Mouse (Mus musculus) left cerebral cortex, adult 2 months (tissue): Measurements from ENCODE around the gene Yif1a. TPM values are rescaled to one million over a fixed set of nuclear protein-coding genes. Genes with fewer than 3 reads are reported as not detected.

Experiments
- DNase-seq, 2 experiments: peaks; one replicate each; pipeline ENCODE4 v3.0.0; 2021 to 2022; ENCODE audit warnings: low spot score in 2 of 2, mixed read lengths in 1 of 2; ENCODE audit errors: extremely low spot score in 1 of 2
- H3K27ac ChIP-seq: fragments of 200-600 bp; 2 replicates; pipeline ENCODE4 v1.8.1; 2022
- H3K4me3 ChIP-seq: fragments of 200-600 bp; 2 replicates; pipeline ENCODE4 v1.8.1; 2022
- CTCF ChIP-seq: fragments of 200-600 bp; IDR thresholded peaks from 2 replicates; pipeline ENCODE4 v1.8.1; 2022; ENCODE audit warnings: antibody characterized with exemption, mild to moderate bottlenecking, moderate library complexity
- intact Hi-C: fragments of 180-260 bp; cut with DNase I; formaldehyde crosslinking; loops from one replicate; pipeline ENCODE4 v1.15.1; 2025
- long read RNA-seq, 2 experiments: library from polyadenylated mRNA; stranded (forward); transcript quantifications; one replicate each; pipeline ENCODE4 v2.0.0; 2021; ENCODE audit warnings: borderline mapping rate in 2 of 2
- total RNA-seq, 2 experiments: library from RNA; stranded (reverse); gene quantifications; 2 replicates each; pipeline ENCODE4 v1.2.3; 2021

The Yif1a gene
- total RNA-seq, result 10 to 100 TPM; 23.4 to 25.7 TPM
- long read RNA-seq, experiment 1, transcript Yif1a-201 (8 exons, 1,488 nt), result major isoform, 8 of 10 reads
- long read RNA-seq, experiment 1, partial matches to known transcripts, result 1 of 10 reads
- long read RNA-seq, experiment 1, other reads (novel, unspliced or antisense), result 1 of 10 reads
- long read RNA-seq, experiment 2, transcript Yif1a-201 (8 exons, 1,488 nt), result major isoform, 9 of 10 reads
- long read RNA-seq, experiment 2, partial matches to known transcripts, result 1 of 10 reads
- long read RNA-seq, experiment 2, other reads (novel, unspliced or antisense), result 0 of 10 reads

DNA sequence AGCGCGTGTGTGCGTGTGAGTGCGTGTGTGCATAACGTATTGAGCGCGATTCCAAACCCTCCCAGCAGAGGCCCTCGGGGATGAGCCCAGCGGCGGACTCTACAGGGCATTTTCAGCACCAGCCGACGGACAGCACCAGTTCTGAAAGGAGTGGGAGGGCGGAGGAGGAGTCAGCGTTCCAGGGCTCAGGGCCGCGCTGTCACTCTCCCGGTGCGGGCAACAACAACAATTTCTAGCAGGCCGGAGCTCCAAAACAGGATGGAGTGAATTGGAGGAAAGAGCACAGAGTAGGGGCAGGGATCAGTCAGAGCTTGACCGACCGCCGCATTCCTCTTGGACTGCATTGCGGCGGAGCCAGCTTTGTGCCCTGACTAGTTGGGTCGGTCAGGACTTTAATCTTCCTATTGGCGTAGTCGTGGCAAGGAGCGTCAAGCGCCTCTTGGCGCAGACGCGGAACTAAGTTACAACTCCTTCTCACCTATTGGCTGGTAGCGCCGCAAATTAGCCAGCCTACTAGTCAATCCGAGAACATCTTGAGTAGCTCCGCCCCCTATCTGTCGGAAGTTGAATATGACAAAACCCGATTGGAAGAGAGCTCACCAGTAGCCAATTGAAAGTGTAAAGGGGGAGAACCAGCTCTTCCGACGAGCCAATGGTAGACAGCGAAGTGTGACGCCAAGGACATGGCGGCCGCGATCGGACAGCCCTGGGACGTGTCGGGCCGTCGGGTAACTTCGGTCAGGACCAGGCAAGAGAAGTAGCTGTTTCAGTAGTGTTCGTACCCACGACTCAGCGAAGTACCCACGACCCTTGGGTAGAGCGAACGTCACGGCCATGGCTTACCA, at the start of gene Yif1a:
Yif1a (plus strand) TSS at position 655 of the 845 bp plus-strand sequence.
- DNase-seq, result peak; percentile 87 to 93
- peak; percentile 50 for TF ChIP-seq CTCF
- intact Hi-C loops, result loop anchor here (2.0 kb wide), 1 partner anchor 53 kb away; no protein-coding TSS in a partner anchor
- Histone ChIP-seq H3K27ac (peak within 1 kb of the TSS; percentile 90), H3K4me3 (peak within 1 kb of the TSS; percentile 69)

DNA sequence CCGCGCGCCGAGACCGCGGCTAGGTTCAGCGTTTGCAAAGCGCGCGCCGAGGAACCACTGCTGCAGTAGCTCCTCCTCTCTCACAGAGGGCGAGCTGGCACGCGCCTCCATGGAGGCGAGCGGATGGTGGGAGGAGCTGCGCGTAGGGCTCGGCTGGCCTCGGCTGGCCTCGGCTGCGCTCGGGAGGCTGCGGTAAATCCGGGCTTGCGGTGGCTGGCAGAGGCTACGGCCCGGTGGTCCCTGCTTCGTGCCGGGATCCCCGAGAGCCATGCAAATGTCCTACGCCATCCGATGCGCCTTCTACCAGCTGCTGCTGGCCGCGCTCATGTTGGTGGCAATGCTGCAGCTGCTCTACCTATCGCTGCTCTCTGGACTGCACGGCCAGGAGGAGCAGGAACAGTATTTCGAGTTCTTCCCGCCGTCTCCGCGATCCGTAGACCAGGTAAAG, 49.6 kb upstream of the Yif1a start, which contains the start of the genes B4gat1 and AC124502.3:
B4gat1 (plus strand) TSS at position 118 of the 448 bp plus-strand sequence.
AC124502.3 (plus strand) TSS at position 183 of the 448 bp plus-strand sequence.
- H3K4me3 ChIP-seq, result peak within 1 kb of the TSS; percentile 67
- intact Hi-C loops, result no loop called here
- TF ChIP-seq CTCF, result peak; percentile 42
- DNase-seq, result peak; percentile 91
- H3K27ac ChIP-seq, result peak within 1 kb of the TSS; percentile 99

DNA sequence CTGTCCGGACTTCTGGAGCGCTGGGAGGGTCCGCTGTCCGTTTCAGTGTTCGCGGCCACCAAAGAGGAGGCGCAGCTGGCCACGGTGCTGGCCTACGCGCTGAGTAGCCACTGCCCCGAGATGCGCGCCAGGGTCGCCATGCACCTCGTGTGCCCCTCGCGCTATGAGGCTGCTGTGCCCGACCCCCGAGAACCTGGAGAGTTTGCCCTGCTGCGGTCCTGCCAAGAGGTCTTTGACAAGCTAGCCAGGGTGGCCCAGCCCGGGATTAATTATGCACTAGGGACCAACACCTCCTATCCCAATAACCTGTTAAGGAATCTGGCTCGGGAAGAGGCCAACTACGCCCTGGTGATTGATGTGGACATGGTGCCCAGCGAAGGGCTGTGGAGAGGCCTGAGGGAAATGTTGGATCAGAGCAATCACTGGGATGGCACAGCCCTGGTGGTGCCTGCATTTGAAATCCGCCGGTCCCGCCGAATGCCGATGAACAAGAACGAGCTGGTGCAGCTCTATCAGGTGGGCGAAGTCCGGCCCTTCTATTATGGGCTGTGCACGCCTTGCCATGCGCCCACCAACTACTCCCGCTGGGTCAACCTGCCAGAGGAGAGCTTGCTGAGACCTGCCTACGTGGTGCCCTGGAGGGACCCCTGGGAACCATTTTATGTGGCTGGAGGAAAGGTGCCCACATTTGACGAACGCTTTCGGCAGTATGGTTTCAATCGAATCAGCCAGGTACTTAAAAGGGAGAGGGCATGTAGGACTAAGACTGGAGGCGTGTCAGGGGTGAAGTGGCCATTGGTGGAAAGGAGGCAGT, 48.8 kb upstream of the Yif1a start:
- intact Hi-C loops, result no loop called here
- peak overlapping the region; percentile 99 for H3K27ac ChIP-seq
- TF ChIP-seq CTCF, result no peak
- H3K4me3 ChIP-seq, result peak overlapping the region; percentile 67
- no peak for DNase-seq

DNA sequence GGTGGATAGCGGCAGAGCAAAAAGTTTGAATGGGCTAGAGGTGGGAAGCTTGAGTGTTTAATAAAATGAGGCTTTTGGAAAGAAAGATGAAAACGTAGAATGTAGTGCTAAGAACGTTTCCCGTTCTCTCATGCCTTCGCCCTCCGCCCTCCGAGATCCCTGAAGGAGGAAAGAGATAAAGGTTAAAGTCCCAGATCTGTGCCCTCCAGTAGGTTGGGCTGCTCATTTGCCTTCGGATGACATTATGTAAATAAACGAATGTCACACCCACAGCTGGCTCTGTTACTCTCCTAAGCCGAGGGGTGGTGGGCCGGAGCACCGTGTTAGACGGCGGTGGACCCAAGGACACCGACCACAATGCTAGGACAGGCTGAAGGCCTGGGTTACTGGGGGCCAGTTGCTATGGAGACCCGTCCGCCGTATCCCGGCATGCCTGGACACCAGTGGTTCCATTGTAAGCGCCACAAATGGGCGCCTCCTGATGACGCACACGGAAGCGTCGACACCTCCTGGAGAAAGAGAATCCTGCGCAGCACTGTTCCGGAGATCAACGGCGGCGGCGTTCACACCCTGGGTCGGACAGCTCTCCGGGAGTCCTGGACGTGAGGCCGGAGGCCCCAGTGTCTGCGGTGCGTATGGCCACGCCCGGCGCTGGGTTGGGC, 47.3 kb upstream of the Yif1a start, which contains the start of gene Brms1:
Brms1 (plus strand) TSS at position 493 of the 662 bp plus-strand sequence.
- no peak; the same call in none of the 2 replicates for TF ChIP-seq CTCF
- DNase-seq, result peak; percentile 91
- Histone ChIP-seq H3K4me3 (peak within 1 kb of the TSS; percentile 67), H3K27ac (peak within 1 kb of the TSS; percentile 80)
- intact Hi-C loops, result no loop called here

DNA sequence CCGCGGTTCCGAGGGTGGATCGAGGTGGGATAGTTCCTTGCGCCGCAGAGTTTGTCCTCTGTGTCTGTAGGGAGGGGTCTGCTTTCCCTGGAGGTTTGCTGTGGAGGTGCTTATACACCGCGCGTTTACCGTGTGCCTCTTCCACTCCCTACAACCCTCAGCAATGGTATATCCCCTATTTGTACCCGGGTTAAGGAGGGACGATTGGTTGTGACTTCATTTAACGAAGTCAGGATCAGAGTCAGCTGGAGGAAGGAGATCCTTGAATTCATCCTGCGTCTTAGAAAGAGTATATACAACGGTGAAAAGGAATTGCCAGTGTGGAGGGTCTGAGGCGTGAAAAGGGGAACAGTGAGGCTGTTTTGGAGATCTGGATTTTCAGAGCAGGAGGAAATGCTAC, 46.8 kb upstream of the Yif1a start:
- Histone ChIP-seq H3K4me3 (peak overlapping the region; percentile 67), H3K27ac (peak overlapping the region; percentile 80)
- no peak for DNase-seq
- intact Hi-C loops, result no loop called here
- no peak for TF ChIP-seq CTCF

DNA sequence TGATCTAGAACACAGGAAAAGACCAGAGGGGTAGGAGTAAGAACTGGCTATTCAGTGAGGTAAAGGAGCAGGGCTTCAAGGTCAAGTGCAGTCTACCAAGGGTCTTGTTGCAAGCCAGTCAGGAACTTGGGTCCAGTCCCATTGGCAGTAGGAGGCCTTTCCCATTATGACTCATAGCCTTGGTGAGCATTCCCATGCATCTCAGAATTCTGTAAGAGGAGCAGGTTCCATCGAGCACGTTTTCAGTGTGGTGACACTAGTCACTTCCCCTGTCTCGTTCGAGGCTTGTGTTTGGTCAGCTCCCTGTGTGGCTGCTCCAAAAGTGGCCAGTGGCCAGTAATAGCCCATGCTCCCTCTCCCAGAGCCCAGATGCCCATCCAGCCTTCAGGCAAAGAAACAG, 42.8 kb upstream of the Yif1a start:
- intact Hi-C loops, result no loop called here
- DNase-seq, result no peak
- Histone ChIP-seq H3K27ac (peak overlapping the region; percentile 96), H3K4me3 (no peak overlapping the region)
- no peak for TF ChIP-seq CTCF

DNA sequence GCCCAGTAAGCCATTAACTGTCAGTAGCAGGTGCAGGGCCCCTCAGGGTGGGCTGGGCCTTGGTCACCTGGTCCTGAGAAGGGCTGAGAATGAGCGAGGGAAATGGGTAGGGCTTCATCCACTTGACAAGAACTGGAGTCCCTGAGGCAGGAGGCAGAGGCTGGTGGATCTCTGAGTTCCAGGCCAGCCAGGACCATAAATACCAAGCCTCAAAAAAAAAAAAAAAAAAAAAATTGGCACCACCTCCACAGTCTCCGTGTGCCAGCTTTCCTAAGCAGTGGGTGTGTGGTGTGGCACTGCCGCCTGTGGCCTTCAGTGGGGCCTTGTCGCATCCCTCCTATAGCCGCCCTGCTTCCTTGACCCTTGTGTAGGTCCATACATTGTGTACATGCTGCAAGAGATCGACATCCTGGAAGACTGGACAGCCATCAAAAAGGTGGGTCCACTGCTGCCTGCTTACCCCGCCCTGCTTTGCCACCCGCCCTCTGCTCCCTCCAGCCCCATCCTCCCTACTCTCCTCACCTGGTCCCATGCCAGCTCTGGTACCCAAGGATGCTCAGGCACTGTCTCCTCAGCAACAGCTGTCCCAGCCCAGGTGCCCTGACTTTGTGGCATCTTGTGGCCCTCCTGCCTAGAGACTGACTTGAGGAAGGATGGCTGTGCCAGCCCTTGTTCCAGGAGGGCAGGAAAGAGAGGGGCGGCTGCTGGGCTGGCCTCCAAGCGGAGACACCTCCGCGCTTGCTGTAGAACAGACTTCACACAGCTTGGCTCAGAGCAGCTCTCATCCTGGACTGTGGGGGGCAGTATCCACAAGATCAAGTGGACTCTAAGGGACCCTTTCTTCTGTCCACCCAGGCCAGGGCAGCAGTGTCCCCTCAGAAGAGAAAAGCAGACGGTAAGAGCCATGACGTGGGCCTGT, 39.9 kb upstream of the Yif1a start:
- TF ChIP-seq CTCF, result peak; percentile 49
- peak in 1 of 2 experiments; percentile 77 for DNase-seq
- Histone ChIP-seq H3K4me3 (peak overlapping the region; percentile 33), H3K27ac (peak overlapping the region; percentile 96)
- intact Hi-C loops, result no loop called here

DNA sequence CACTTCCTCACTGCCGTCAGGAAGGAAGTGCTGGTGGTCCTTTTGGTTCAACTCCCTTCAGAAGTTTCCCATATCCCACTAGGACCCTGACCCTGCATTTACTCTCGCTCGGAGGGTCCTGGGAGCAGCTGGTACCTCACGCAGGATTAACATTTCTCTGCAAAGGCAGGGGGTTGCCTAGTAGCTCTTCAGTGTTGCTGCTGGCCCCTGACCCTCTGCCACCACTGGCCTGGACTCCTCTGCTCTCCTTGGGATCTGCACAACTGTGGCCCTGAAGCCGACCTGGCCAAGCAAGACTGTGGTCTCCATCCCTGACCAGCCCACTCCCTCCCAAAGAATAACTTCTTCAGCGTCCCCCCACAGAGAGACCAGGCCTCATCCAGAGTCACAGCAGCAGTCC, 39.0 kb upstream of the Yif1a start:
- intact Hi-C loops, result no loop called here
- TF ChIP-seq CTCF, result no peak
- Histone ChIP-seq H3K27ac (peak overlapping the region; percentile 96), H3K4me3 (0 out of 2 replicates have a peak overlapping the region, but pooled peaks have one; percentile 12)
- no peak for DNase-seq

DNA sequence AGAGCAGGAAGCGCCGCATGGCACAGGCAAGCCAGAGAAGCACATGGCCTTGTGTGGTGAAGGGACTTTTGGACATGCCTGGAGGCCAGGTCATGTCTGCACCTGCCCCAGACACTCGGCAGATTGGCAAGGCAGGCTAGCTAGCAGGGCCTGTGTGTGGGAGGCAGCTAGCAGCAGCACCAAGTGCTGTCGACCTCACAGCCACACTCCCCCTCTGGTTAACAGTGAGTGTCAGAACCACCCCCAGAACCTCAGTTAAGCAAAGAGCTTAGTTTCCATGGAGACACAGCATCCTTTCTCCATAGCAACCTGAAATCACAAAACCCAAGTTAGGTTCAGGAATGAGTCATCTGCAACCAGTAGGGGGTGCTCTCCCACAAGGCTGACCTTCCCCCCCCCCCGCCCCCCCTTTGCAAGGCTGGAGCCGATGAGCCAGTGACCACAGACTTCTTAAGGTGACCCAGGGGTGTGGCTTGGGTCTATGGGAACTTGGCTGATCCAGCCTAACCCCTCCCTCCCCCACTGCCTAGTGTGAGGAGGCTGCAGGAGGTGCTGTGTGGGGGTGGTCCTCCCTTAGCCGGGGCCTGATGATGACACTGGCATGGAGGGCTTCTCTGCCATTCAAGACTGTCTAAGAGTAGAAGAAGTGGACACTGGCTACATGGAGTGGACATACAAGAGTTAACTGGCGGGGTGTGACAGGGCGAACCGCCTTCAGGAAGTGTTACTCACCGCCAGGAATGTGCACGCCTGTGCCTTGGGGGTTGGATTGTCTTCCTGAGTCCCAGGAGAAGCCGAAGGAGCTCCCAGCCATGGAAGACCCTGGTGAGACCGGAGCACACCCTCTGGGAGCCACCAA, 38.1 kb upstream of the Yif1a start, which contains the start of gene Rin1:
Rin1 (plus strand) TSS at position 435 of the 859 bp plus-strand sequence.
- intact Hi-C loops, result loop anchor here (2.0 kb wide), 1 partner anchor 35 kb away; the partner anchor contains the start of gene Tmem151a
- H3K27ac ChIP-seq, result peak within 1 kb of the TSS; percentile 96
- peak; percentile 71 for TF ChIP-seq CTCF
- peak within 1 kb of the TSS; percentile 54 for H3K4me3 ChIP-seq
- DNase-seq, result peak; percentile 64 to 74
